Mouse (Mus musculus): Measurements from ENCODE around the gene Galnt6.

DNA sequence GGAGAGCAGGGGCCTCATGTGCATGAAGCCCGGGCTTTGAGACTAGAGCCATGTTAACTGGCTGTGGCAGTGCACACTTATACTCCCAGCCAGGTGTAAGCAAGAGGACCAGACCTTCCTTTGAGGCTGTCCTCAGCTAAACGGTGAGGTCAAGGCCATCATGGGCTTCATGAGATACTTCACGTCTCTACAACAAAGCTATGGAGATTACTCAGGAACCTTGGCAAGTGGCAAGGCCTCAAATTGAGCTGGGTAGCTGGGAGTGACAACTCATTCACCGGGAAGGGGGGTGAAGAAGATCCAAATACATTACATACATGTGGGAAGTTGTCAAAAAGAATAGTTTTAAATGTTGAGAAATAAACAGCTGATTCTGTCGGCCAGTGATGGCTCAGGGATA, 68.4 kb downstream of the Galnt6 start:
- TF ChIP-seq CTCF (IDR thresholded peaks at IDR 0.05; ENCODE audit: control insufficient read depth, insufficient read depth, insufficient read length) (no peak), FOSL1 (IDR thresholded peaks at IDR 0.05; ENCODE audit: insufficient read depth, low read length, poor library complexity, severe bottlenecking) (no peak), MYOD1 (IDR thresholded peaks at IDR 0.05; ENCODE audit: control insufficient read depth, insufficient read length, low read depth) (no peak)

All from C2C12 (cell line).